Mouse (Mus musculus): Measurements from ENCODE around the gene Ube2e3.

DNA sequence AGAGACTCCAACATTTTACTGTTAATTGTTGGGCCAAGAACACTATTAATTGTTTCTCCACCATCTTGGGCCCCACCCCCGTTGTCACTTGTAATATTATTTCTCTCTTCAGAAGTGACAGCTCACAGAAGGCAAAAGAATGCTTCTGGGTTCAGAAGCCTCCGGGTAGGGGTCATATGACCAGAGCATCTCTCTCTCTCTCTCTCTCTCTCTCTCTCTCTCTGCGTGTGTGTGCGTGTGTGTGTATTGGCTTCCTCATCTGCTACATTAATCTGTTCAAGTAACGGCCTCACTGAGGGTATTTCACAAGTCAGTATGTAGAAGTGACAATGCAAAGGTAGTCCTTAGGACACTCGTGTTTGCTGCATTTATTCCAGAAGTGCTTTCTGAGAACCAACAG, 9.3 kb upstream of the Ube2e3 start:
- TF ChIP-seq CTCF (IDR thresholded peaks at IDR 0.05; ENCODE audit: extremely low read depth, insufficient read depth, insufficient read length, insufficient replicate concordance): no peak
- no peak for TF ChIP-seq POLR2A (IDR thresholded peaks at IDR 0.05; ENCODE audit: low read depth, low read length)
